Mouse (Mus musculus) hematopoietic stem cell, adult 5-6 weeks (primary cell): ENCODE data around the gene Jak3. TPM values are rescaled to one million over a fixed set of nuclear protein-coding genes. Genes with fewer than 3 reads are reported as not detected.

Experiments
- ATAC-seq, 2 experiments: fragments of 125-278 bp in 1 of 2; replicated peaks in 1 of 2; 2 replicates each; pipeline ENCODE4 v1.8.0; 2016 to 2017; ENCODE audit warnings: inconsistent platforms in 2 of 2, mild to moderate bottlenecking in 2 of 2, moderate number of reproducible peaks in 2 of 2, low read depth in 1 of 2, moderate TSS enrichment in 1 of 2; ENCODE audit not compliant: low FRiP score in 2 of 2, poor library complexity in 2 of 2, severe bottlenecking in 2 of 2, insufficient read depth in 1 of 2, low TSS enrichment in 1 of 2
- total RNA-seq: library from RNA; stranded (forward); fragments of 172-1452, 232-1000 nt; gene quantifications from 2 replicates; pipeline ENCODE4 v1.2.3, GENCODE M21; 2017

The Jak3 gene
- total RNA-seq, 1 experiment from 2014 or later, result 34.1 TPM

GRCm38 (mm10) chr8:71658515-71659049 is 17.5 kb upstream of the Jak3 start:
- ATAC-seq, result no peak

- ATAC-seq, result no peak
Observed at GRCm38 (mm10) chr8:71659751-71660150, 16.3 kb upstream of the Jak3 start.

- ATAC-seq, result peak; percentile 56 to 70
Observed at GRCm38 (mm10) chr8:71660325-71661120, 15.6 kb upstream of the Jak3 start.

GRCm38 (mm10) chr8:71665331-71666130 is 10.6 kb upstream of the Jak3 start:
- ATAC-seq, result peak; percentile 47 to 60

- ATAC-seq, result no peak
Observed at GRCm38 (mm10) chr8:71666855-71667254, 9.2 kb upstream of the Jak3 start.

- no peak for ATAC-seq
Observed at GRCm38 (mm10) chr8:71667256-71667655, 8.8 kb upstream of the Jak3 start.

GRCm38 (mm10) chr8:71668220-71668975 is 7.7 kb upstream of the Jak3 start:
- peak; percentile 58 to 65 for ATAC-seq

- no peak for ATAC-seq
Observed at GRCm38 (mm10) chr8:71670198-71670597, 5.9 kb upstream of the Jak3 start.

GRCm38 (mm10) chr8:71670621-71671548 is 5.2 kb upstream of the Jak3 start:
- peak in 1 of 2 experiments; percentile 6; a peak in 1 of 4 replicates for ATAC-seq

GRCm38 (mm10) chr8:71671549-71671965 is 4.5 kb upstream of the Jak3 start, which contains the start of gene Unc13a:
Gene Unc13a (minus strand): TSS chr8:71671757.
- peak; percentile 47 to 54 for ATAC-seq

GRCm38 (mm10) chr8:71672168-71672735 is 3.8 kb upstream of the Jak3 start:
- no peak for ATAC-seq

GRCm38 (mm10) chr8:71674071-71674470 is 2.0 kb upstream of the Jak3 start:
- no peak for ATAC-seq

GRCm38 (mm10) chr8:71675456-71676019 is 558 bp upstream of the Jak3 start:
- ATAC-seq, result no peak

- no peak for ATAC-seq
Observed at GRCm38 (mm10) chr8:71676803-71677202, 707 bp downstream of the Jak3 start.

- ATAC-seq, result no peak
Observed at GRCm38 (mm10) chr8:71677555-71677954, 1.5 kb downstream of the Jak3 start.

GRCm38 (mm10) chr8:71678216-71678615 is 2.1 kb downstream of the Jak3 start:
- no peak for ATAC-seq
